Mouse (Mus musculus): ENCODE results near the gene Olfr1093. TPM values are rescaled to one million over a fixed set of nuclear protein-coding genes. Genes with fewer than 3 reads are reported as not detected.

The Olfr1093 gene
- polyA plus RNA-seq (2014; fragmentation: Illumina TruSeq; extraction: RNeasy Lipid Tissue Mini Kit (QIAGEN cat#74804); ENCODE audit: low read depth, low replicate concordance): not detected

DNA sequence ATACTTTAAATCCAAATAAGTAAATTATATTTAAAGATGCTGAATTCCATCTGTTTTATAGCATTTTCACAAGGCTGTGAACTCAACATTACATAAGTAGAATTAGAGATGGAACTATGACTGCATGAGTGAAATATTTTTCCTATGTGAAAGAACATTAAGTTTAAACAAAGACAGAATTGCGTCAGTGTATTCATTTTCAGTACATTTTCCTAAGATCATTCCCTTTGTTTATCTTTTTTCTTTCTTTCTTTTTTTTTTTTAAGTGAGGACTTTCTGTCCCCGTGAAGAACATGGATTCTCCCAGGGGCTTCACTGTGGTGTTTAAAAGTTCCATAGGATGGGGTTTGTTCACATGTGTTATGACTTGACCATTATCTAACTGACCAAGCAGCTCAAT, at the start of gene Olfr1093:
Olfr1093 (plus strand) TSS at position 301 of the 400 bp plus-strand sequence.

GRCm38 (mm10) chr2:86733601-86734000, 48.7 kb upstream of the Olfr1093 start, which contains the start of gene Olfr1089:
Gene Olfr1089 (minus strand): TSS chr2:86733701.

GRCm38 (mm10) chr2:86758893-86759292, 23.4 kb upstream of the Olfr1093 start, which contains the start of gene Olfr1090:
Gene Olfr1090 (minus strand): TSS chr2:86758993.

GRCm38 (mm10) chr2:86809918-86810317, 27.6 kb downstream of the Olfr1093 start, which contains the start of gene Olfr141:
Gene Olfr141 (minus strand): TSS chr2:86810018.

DNA sequence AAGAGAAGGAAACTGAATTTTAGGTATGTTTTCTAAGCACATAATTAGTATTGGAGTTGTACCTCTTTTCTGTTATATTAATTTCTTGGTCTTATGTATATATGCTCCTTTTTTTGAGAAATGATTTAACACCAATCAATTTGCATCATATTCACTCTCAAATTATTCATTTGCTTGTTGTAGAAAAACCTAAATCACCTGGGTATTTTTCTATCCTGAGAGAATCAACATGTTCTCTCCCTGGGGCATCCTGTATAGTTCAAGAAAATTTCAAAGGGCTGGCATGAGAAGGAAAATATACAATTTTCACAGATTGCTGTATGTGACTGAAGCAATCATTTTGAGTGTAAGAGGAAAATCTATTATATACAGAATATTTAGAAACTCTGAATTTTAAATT, 42.1 kb downstream of the Olfr1093 start, which contains the start of gene Olfr1094:
Olfr1094 (plus strand) TSS at position 301 of the 400 bp plus-strand sequence.

Other genes starting within 250 kb of the Olfr1093 start
- not detected for gene Olfr1079, start 240.0 kb upstream of the Olfr1093 start, polyA plus RNA-seq (2014; fragmentation: Illumina TruSeq; extraction: RNeasy Lipid Tissue Mini Kit (QIAGEN cat#74804); ENCODE audit: low read depth, low replicate concordance)
- not detected for gene Olfr1080, start 224.2 kb upstream of the Olfr1093 start, polyA plus RNA-seq (2014; fragmentation: Illumina TruSeq; extraction: RNeasy Lipid Tissue Mini Kit (QIAGEN cat#74804); ENCODE audit: low read depth, low replicate concordance)
- gene Olfr1082, start 183.5 kb upstream of the Olfr1093 start, polyA plus RNA-seq (2014; fragmentation: Illumina TruSeq; extraction: RNeasy Lipid Tissue Mini Kit (QIAGEN cat#74804); ENCODE audit: low read depth, low replicate concordance): not detected
- not detected for gene Olfr1084, start 142.8 kb upstream of the Olfr1093 start, polyA plus RNA-seq (2014; fragmentation: Illumina TruSeq; extraction: RNeasy Lipid Tissue Mini Kit (QIAGEN cat#74804); ENCODE audit: low read depth, low replicate concordance)
- not detected for gene Olfr1085, start 120.5 kb upstream of the Olfr1093 start, polyA plus RNA-seq (2014; fragmentation: Illumina TruSeq; extraction: RNeasy Lipid Tissue Mini Kit (QIAGEN cat#74804); ENCODE audit: low read depth, low replicate concordance)
- gene Olfr1086, start 102.4 kb upstream of the Olfr1093 start, polyA plus RNA-seq (2014; fragmentation: Illumina TruSeq; extraction: RNeasy Lipid Tissue Mini Kit (QIAGEN cat#74804); ENCODE audit: low read depth, low replicate concordance): not detected
- not detected for gene Olfr1087, start 84.1 kb upstream of the Olfr1093 start, polyA plus RNA-seq (2014; fragmentation: Illumina TruSeq; extraction: RNeasy Lipid Tissue Mini Kit (QIAGEN cat#74804); ENCODE audit: low read depth, low replicate concordance)
- not detected for gene Olfr1089, start 48.8 kb upstream of the Olfr1093 start, polyA plus RNA-seq (2014; fragmentation: Illumina TruSeq; extraction: RNeasy Lipid Tissue Mini Kit (QIAGEN cat#74804); ENCODE audit: low read depth, low replicate concordance)
- not detected for gene Olfr1090, start 23.5 kb upstream of the Olfr1093 start, polyA plus RNA-seq (2014; fragmentation: Illumina TruSeq; extraction: RNeasy Lipid Tissue Mini Kit (QIAGEN cat#74804); ENCODE audit: low read depth, low replicate concordance)
- gene Olfr141, start 27.5 kb downstream of the Olfr1093 start, polyA plus RNA-seq (2014; fragmentation: Illumina TruSeq; extraction: RNeasy Lipid Tissue Mini Kit (QIAGEN cat#74804); ENCODE audit: low read depth, low replicate concordance): not detected
- gene Olfr1094, start 42.2 kb downstream of the Olfr1093 start, polyA plus RNA-seq (2014; fragmentation: Illumina TruSeq; extraction: RNeasy Lipid Tissue Mini Kit (QIAGEN cat#74804); ENCODE audit: low read depth, low replicate concordance): not detected
- gene Olfr1095, start 69.2 kb downstream of the Olfr1093 start, polyA plus RNA-seq (2014; fragmentation: Illumina TruSeq; extraction: RNeasy Lipid Tissue Mini Kit (QIAGEN cat#74804); ENCODE audit: low read depth, low replicate concordance): not detected
- gene Gm13723, start 92.3 kb downstream of the Olfr1093 start, polyA plus RNA-seq (2014; fragmentation: Illumina TruSeq; extraction: RNeasy Lipid Tissue Mini Kit (QIAGEN cat#74804); ENCODE audit: low read depth, low replicate concordance): not detected
- not detected for gene Olfr1097, start 109.7 kb downstream of the Olfr1093 start, polyA plus RNA-seq (2014; fragmentation: Illumina TruSeq; extraction: RNeasy Lipid Tissue Mini Kit (QIAGEN cat#74804); ENCODE audit: low read depth, low replicate concordance)
- not detected for gene Olfr1098, start 142.1 kb downstream of the Olfr1093 start, polyA plus RNA-seq (2014; fragmentation: Illumina TruSeq; extraction: RNeasy Lipid Tissue Mini Kit (QIAGEN cat#74804); ENCODE audit: low read depth, low replicate concordance)
- not detected for gene Olfr1099, start 178.2 kb downstream of the Olfr1093 start, polyA plus RNA-seq (2014; fragmentation: Illumina TruSeq; extraction: RNeasy Lipid Tissue Mini Kit (QIAGEN cat#74804); ENCODE audit: low read depth, low replicate concordance)
- gene Olfr1100, start 197.5 kb downstream of the Olfr1093 start, polyA plus RNA-seq (2014; fragmentation: Illumina TruSeq; extraction: RNeasy Lipid Tissue Mini Kit (QIAGEN cat#74804); ENCODE audit: low read depth, low replicate concordance): not detected
- not detected for gene Olfr1101, start 208.7 kb downstream of the Olfr1093 start, polyA plus RNA-seq (2014; fragmentation: Illumina TruSeq; extraction: RNeasy Lipid Tissue Mini Kit (QIAGEN cat#74804); ENCODE audit: low read depth, low replicate concordance)
- not detected for gene Olfr1102, start 215.9 kb downstream of the Olfr1093 start, polyA plus RNA-seq (2014; fragmentation: Illumina TruSeq; extraction: RNeasy Lipid Tissue Mini Kit (QIAGEN cat#74804); ENCODE audit: low read depth, low replicate concordance)
- not detected for gene Olfr1104, start 244.6 kb downstream of the Olfr1093 start, polyA plus RNA-seq (2014; fragmentation: Illumina TruSeq; extraction: RNeasy Lipid Tissue Mini Kit (QIAGEN cat#74804); ENCODE audit: low read depth, low replicate concordance)

Measured in heart, adult 10 weeks (tissue).